Mouse (Mus musculus) ES-E14 (cell line): ENCODE measurements at regions not wholly inside any gene's neighbourhood (a gene's known extent, or its start where the extent isn't known, plus 50 kb on each side); places are given as distances from the start of the nearest gene placed in this dataset.

Source experiments
- DNase-seq: peaks from one replicate; pipeline ENCODE4 v3.0.0-alpha.2; 2013; ENCODE audit warnings: low read depth, low spot score
- H3K27ac ChIP-seq: 2 replicates; pipeline ENCODE4 v1.5.1; 2012; ENCODE audit warnings: low read depth, mild to moderate bottlenecking, low read length, moderate library complexity, mixed read lengths; ENCODE audit not compliant: poor library complexity, insufficient read depth, severe bottlenecking
- H3K36me3 ChIP-seq: 2 replicates; pipeline ENCODE4 v1.6.1; 2012; ENCODE audit warnings: mild to moderate bottlenecking, low read length, moderate library complexity, mixed read lengths; ENCODE audit not compliant: control insufficient read depth, poor library complexity, insufficient read depth, severe bottlenecking
- H3K4me1 ChIP-seq, 2 experiments: fragments of 150-350 bp in 1 of 2; sonication (generic) in 1 of 2; 2 replicates each; pipeline ENCODE4 v1.6.1; 2012; ENCODE audit warnings: low read length in 2 of 2, mild to moderate bottlenecking in 1 of 2, mixed read lengths in 1 of 2; ENCODE audit not compliant: control insufficient read depth in 2 of 2, insufficient read depth in 2 of 2, poor library complexity in 1 of 2
- H3K4me3 ChIP-seq, 2 experiments: fragments of 150-350 bp in 1 of 2; sonication (generic) in 1 of 2; 2 replicates each; pipeline ENCODE4 v1.5.1; 2012; ENCODE audit warnings: low read length in 2 of 2, low read depth in 1 of 2, mild to moderate bottlenecking in 1 of 2, mixed read lengths in 1 of 2; ENCODE audit not compliant: insufficient read depth in 1 of 2, poor library complexity in 1 of 2, severe bottlenecking in 1 of 2
- H3K9ac ChIP-seq: 2 replicates; pipeline ENCODE4 v1.6.1; 2012; ENCODE audit warnings: low read depth, mild to moderate bottlenecking, low read length, mixed read lengths; ENCODE audit not compliant: poor library complexity, insufficient read depth, severe bottlenecking
- H3K9me3 ChIP-seq: fragments of 150-350 bp; sonication (generic); 2 replicates; pipeline ENCODE4 v1.6.1; 2012; ENCODE audit warnings: low read depth, mild to moderate bottlenecking, low read length; ENCODE audit not compliant: control insufficient read depth, insufficient read depth
- CHD2 ChIP-seq: IDR thresholded peaks from 2 replicates; pipeline ENCODE4 v1.6.1; 2014; ENCODE audit warnings: mild to moderate bottlenecking, low read depth, low read length, inconsistent platforms
- HCFC1 ChIP-seq: IDR thresholded peaks from 2 replicates; pipeline ENCODE4 v1.6.1; 2012; ENCODE audit warnings: low read length, inconsistent platforms, borderline replicate concordance; ENCODE audit not compliant: insufficient read depth
- MAFK ChIP-seq: IDR thresholded peaks from 2 replicates; pipeline ENCODE4 v1.6.1; 2014; ENCODE audit warnings: mild to moderate bottlenecking, low read depth, low read length, inconsistent platforms; ENCODE audit not compliant: insufficient read depth
- ZC3H11A ChIP-seq: IDR thresholded peaks from 2 replicates; pipeline ENCODE4 v1.6.1; 2012; ENCODE audit warnings: low read depth, mild to moderate bottlenecking, inconsistent platforms, low read length, borderline replicate concordance
- ZNF384 ChIP-seq: IDR thresholded peaks from 2 replicates; pipeline ENCODE4 v1.6.1; 2012; ENCODE audit warnings: low read depth, low read length, inconsistent platforms
- in situ Hi-C, 2 experiments: fragments of 600-800 bp; cut with MboI; formaldehyde crosslinking; loops; one replicate each; pipeline ENCODE4 v1.15.1; 2025; ENCODE audit warnings: low sequenced_read_pairs in 2 of 2, inconsistent platforms in 1 of 2; ENCODE audit not compliant: unreplicated experiment in 2 of 2

- no peaks in the 10 kb centered on the region for H3K36me3 ChIP-seq
- in situ Hi-C loops = no loop called here
- no peak overlapping the region for H3K27ac ChIP-seq
- H3K9me3 ChIP-seq = no peaks in the 10 kb centered on the region
- TF ChIP-seq ZC3H11A = no peak
- no peak for TF ChIP-seq HCFC1
- no peak for TF ChIP-seq CHD2
- no peak for TF ChIP-seq ZNF384
- no peak for TF ChIP-seq MAFK
- H3K4me3 ChIP-seq = no peak overlapping the region
- H3K9ac ChIP-seq = no peak overlapping the region
- no peaks in the 10 kb centered on the region for H3K4me1 ChIP-seq
- DNase-seq = no peak
Observed at GRCm38 (mm10) chr15:31087607-31088006, 136.5 kb upstream of the Dap start.

GRCm38 (mm10) chr15:31091916-31092570, 132.1 kb upstream of the Dap start:
- in situ Hi-C loops = no loop called here
- DNase-seq = no peak
- no peaks in the 10 kb centered on the region for H3K4me1 ChIP-seq
- H3K4me3 ChIP-seq = no peak overlapping the region
- H3K36me3 ChIP-seq = no peaks in the 10 kb centered on the region
- no peak for TF ChIP-seq ZNF384
- TF ChIP-seq MAFK = 0 out of 2 replicates have a peak, but pooled peaks have one; percentile 41
- no peak for TF ChIP-seq ZC3H11A
- H3K27ac ChIP-seq = no peak overlapping the region
- H3K9ac ChIP-seq = no peak overlapping the region
- no peaks in the 10 kb centered on the region for H3K9me3 ChIP-seq

- Histone ChIP-seq H3K9me3 (no peaks in the 10 kb centered on the region), H3K27ac (no peak overlapping the region), H3K4me3 (no peak overlapping the region), H3K4me1 (no peaks in the 10 kb centered on the region), H3K36me3 (no peaks in the 10 kb centered on the region), H3K9ac (no peak overlapping the region)
- no peak for DNase-seq
- in situ Hi-C loops = no loop called here
- TF ChIP-seq ZC3H11A = no peak
- TF ChIP-seq MAFK = no peak
- TF ChIP-seq CHD2 = no peak
- no peak for TF ChIP-seq HCFC1
- TF ChIP-seq ZNF384 = no peak
Observed at GRCm38 (mm10) chr15:31096206-31096605, 127.9 kb upstream of the Dap start.

- no peak for DNase-seq
- no peak for TF ChIP-seq ZC3H11A
- TF ChIP-seq MAFK = no peak
- no peak for TF ChIP-seq ZNF384
- TF ChIP-seq CHD2 = no peak
- TF ChIP-seq HCFC1 = no peak
- H3K9me3 ChIP-seq = no peaks in the 10 kb centered on the region
- no peak overlapping the region for H3K4me3 ChIP-seq
- no peaks in the 10 kb centered on the region for H3K36me3 ChIP-seq
- H3K27ac ChIP-seq = no peak overlapping the region
- no peak overlapping the region for H3K9ac ChIP-seq
- in situ Hi-C loops = no loop called here
- H3K4me1 ChIP-seq = no peaks in the 10 kb centered on the region
Observed at GRCm38 (mm10) chr15:31097301-31097700, 126.8 kb upstream of the Dap start.

GRCm38 (mm10) chr15:31104743-31105142, 119.4 kb upstream of the Dap start:
- H3K27ac ChIP-seq = no peak overlapping the region
- in situ Hi-C loops = no loop called here
- TF ChIP-seq HCFC1 = no peak
- no peak for TF ChIP-seq ZC3H11A
- no peak for TF ChIP-seq CHD2
- no peak for TF ChIP-seq MAFK
- no peak for TF ChIP-seq ZNF384

More at GRCm38 (mm10) chr15:31104743-31105142, 119.4 kb upstream of the Dap start:
- Histone ChIP-seq H3K4me1 (no peaks in the 10 kb centered on the region), H3K36me3 (no peaks in the 10 kb centered on the region), H3K9ac (no peak overlapping the region), H3K4me3 (no peak overlapping the region), H3K9me3 (no peaks in the 10 kb centered on the region)
- no peak for DNase-seq
